Mouse (Mus musculus): ENCODE measurements around the gene Igsf21. TPM values are rescaled to one million over a fixed set of nuclear protein-coding genes. Genes with fewer than 3 reads are reported as not detected.

Igsf21 gene
- total and polyA plus RNA-seq, 2 experiments from 2014 or later = 125 to 176 TPM

- ATAC-seq = no peak
- no peak overlapping the region for H3K4me2 ChIP-seq (ENCODE audit: low read depth, low read length)
- no peaks in the 10 kb centered on the region for H3K9me3 ChIP-seq (ENCODE audit: low read length)
- H3K27ac ChIP-seq = no peak overlapping the region
- WGBS = 89% methylated on average over 8 of the region's 8 CpGs
- peaks cover 7% of the 10 kb centered on the region; the same call in 1 of the 2 replicates for H3K4me1 ChIP-seq (ENCODE audit: insufficient read depth, low read length)
- no peak overlapping the region for H3K4me3 ChIP-seq (ENCODE audit: low read length)
- TF ChIP-seq CTCF (IDR thresholded peaks at IDR 0.05; ENCODE audit: low read depth) = no peak
- no peak for DNase-seq (ENCODE audit: low spot score)
- no peaks in the 10 kb centered on the region for H3K27me3 ChIP-seq (ENCODE audit: insufficient read depth, low read length)
- H3K9ac ChIP-seq (replicated peaks; ENCODE audit: low read length) = no peak overlapping the region
- no peaks in the 10 kb centered on the region for H3K36me3 ChIP-seq (ENCODE audit: insufficient read depth, low read length)
These were observed 96.9 kb downstream of the Igsf21 start for GRCm38 (mm10) chr4:140149706-140150105.

- Histone ChIP-seq H3K4me1 (ENCODE audit: insufficient read depth, low read length) (0 out of 2 replicates have a peak, but pooled peaks cover 3% of the 10 kb centered on the region), H3K9ac (replicated peaks; ENCODE audit: low read length) (0 out of 2 replicates have a peak overlapping the region, but pooled peaks have one; percentile 21), H3K27ac (peak overlapping the region; percentile 71), H3K36me3 (ENCODE audit: insufficient read depth, low read length) (no peaks in the 10 kb centered on the region), H3K9me3 (ENCODE audit: low read length) (no peaks in the 10 kb centered on the region), H3K4me2 (ENCODE audit: low read depth, low read length) (no peak overlapping the region), H3K4me3 (ENCODE audit: low read length) (no peak overlapping the region), H3K27me3 (ENCODE audit: insufficient read depth, low read length) (no peaks in the 10 kb centered on the region)
- ATAC-seq (peak; percentile 52; the same call in 1 of the 2 replicates), DNase-seq (ENCODE audit: low spot score) (peak; percentile 56)
- no peak for TF ChIP-seq CTCF (IDR thresholded peaks at IDR 0.05; ENCODE audit: low read depth)
- WGBS = 54% methylated on average over 20 of the region's 20 CpGs
These were observed 98.5 kb downstream of the Igsf21 start for GRCm38 (mm10) chr4:140147857-140148695.

GRCm38 (mm10) chr4:140147079-140147840 is 99.3 kb downstream of the Igsf21 start:
- no peak overlapping the region for H3K4me3 ChIP-seq (ENCODE audit: low read length)
- no peak for TF ChIP-seq CTCF (IDR thresholded peaks at IDR 0.05; ENCODE audit: low read depth)
- DNase-seq (ENCODE audit: low spot score) = peak; percentile 49
- no peaks in the 10 kb centered on the region for H3K27me3 ChIP-seq (ENCODE audit: insufficient read depth, low read length)
- WGBS = 57% methylated on average over 15 of the region's 15 CpGs
- H3K4me2 ChIP-seq (ENCODE audit: low read depth, low read length) = no peak overlapping the region
- no peaks in the 10 kb centered on the region for H3K36me3 ChIP-seq (ENCODE audit: insufficient read depth, low read length)
- ATAC-seq = peak; percentile 52; the same call in 1 of the 2 replicates
- H3K4me1 ChIP-seq (ENCODE audit: insufficient read depth, low read length) = 0 out of 2 replicates have a peak, but pooled peaks cover 3% of the 10 kb centered on the region
- 0 out of 2 replicates have a peak overlapping the region, but pooled peaks have one; percentile 21 for H3K9ac ChIP-seq (replicated peaks; ENCODE audit: low read length)
- H3K9me3 ChIP-seq (ENCODE audit: low read length) = no peaks in the 10 kb centered on the region
- H3K27ac ChIP-seq = peak overlapping the region; percentile 71

GRCm38 (mm10) chr4:140143884-140144525 is 102.6 kb downstream of the Igsf21 start:
- Histone ChIP-seq H3K4me1 (ENCODE audit: insufficient read depth, low read length) (0 out of 2 replicates have a peak, but pooled peaks cover 6% of the 10 kb centered on the region), H3K27ac (no peak overlapping the region), H3K4me3 (ENCODE audit: low read length) (no peak overlapping the region), H3K9ac (replicated peaks; ENCODE audit: low read length) (no peak overlapping the region), H3K36me3 (ENCODE audit: insufficient read depth, low read length) (no peaks in the 10 kb centered on the region), H3K27me3 (ENCODE audit: insufficient read depth, low read length) (no peaks in the 10 kb centered on the region), H3K9me3 (ENCODE audit: low read length) (no peaks in the 10 kb centered on the region), H3K4me2 (ENCODE audit: low read depth, low read length) (no peak overlapping the region)
- TF ChIP-seq CTCF (IDR thresholded peaks at IDR 0.05; ENCODE audit: low read depth) = peak; percentile 54
- no peak for ATAC-seq
- no peak for DNase-seq (ENCODE audit: low spot score)
- WGBS = 84% methylated on average over 10 of the region's 10 CpGs

GRCm38 (mm10) chr4:140143178-140143577 is 103.4 kb downstream of the Igsf21 start:
- no peak for DNase-seq (ENCODE audit: low spot score)
- 91% methylated on average over 6 of the region's 6 CpGs for WGBS
- Histone ChIP-seq H3K27me3 (ENCODE audit: insufficient read depth, low read length) (no peaks in the 10 kb centered on the region), H3K4me2 (ENCODE audit: low read depth, low read length) (no peak overlapping the region), H3K9me3 (ENCODE audit: low read length) (no peaks in the 10 kb centered on the region), H3K4me3 (ENCODE audit: low read length) (no peak overlapping the region), H3K27ac (no peak overlapping the region), H3K4me1 (ENCODE audit: insufficient read depth, low read length) (0 out of 2 replicates have a peak, but pooled peaks cover 9% of the 10 kb centered on the region), H3K9ac (replicated peaks; ENCODE audit: low read length) (no peak overlapping the region), H3K36me3 (ENCODE audit: insufficient read depth, low read length) (no peaks in the 10 kb centered on the region)
- no peak for ATAC-seq
- peak; percentile 47 for TF ChIP-seq CTCF (IDR thresholded peaks at IDR 0.05; ENCODE audit: low read depth)

- H3K27ac ChIP-seq = no peak overlapping the region
- H3K36me3 ChIP-seq (ENCODE audit: insufficient read depth, low read length) = no peaks in the 10 kb centered on the region
- peak; percentile 59 for TF ChIP-seq CTCF (IDR thresholded peaks at IDR 0.05; ENCODE audit: low read depth)
- no peaks in the 10 kb centered on the region for H3K27me3 ChIP-seq (ENCODE audit: insufficient read depth, low read length)
- no peak overlapping the region for H3K4me3 ChIP-seq (ENCODE audit: low read length)
- no peaks in the 10 kb centered on the region for H3K9me3 ChIP-seq (ENCODE audit: low read length)
- no peak overlapping the region for H3K9ac ChIP-seq (replicated peaks; ENCODE audit: low read length)
- H3K4me2 ChIP-seq (ENCODE audit: low read depth, low read length) = no peak overlapping the region
- ATAC-seq (no peak), DNase-seq (ENCODE audit: low spot score) (peak; percentile 58)
- WGBS = 65% methylated on average over 9 of the region's 9 CpGs
- 0 out of 2 replicates have a peak, but pooled peaks cover 5% of the 10 kb centered on the region for H3K4me1 ChIP-seq (ENCODE audit: insufficient read depth, low read length)
These were observed 106.1 kb downstream of the Igsf21 start for GRCm38 (mm10) chr4:140140485-140140884.

Data from hindbrain, postnatal 0 days (tissue).